Mouse (Mus musculus) G1E (cell line): Measurements from ENCODE around the gene Hoxb9. TPM values are rescaled to one million over a fixed set of nuclear protein-coding genes. Genes with fewer than 3 reads are reported as not detected.
A peak's percentile ranks its signal among the peaks of the same experiment; 100 is the strongest.

Experiments used
- ATAC-seq: 2 replicates; pipeline ENCODE4 v1.8.0; 2016; ENCODE audit warnings: mild to moderate bottlenecking; ENCODE audit not compliant: insufficient number of reproducible peaks, poor library complexity, low FRiP score, severe bottlenecking; ENCODE audit errors: extremely low read depth
- DNase-seq: peaks from one replicate; pipeline ENCODE4 v3.0.0; 2012; ENCODE audit warnings: low spot score
- H3K27me3 ChIP-seq: 2 replicates; pipeline ENCODE4 v1.6.1; 2012; ENCODE audit warnings: mild to moderate bottlenecking, low read length, inconsistent platforms; ENCODE audit not compliant: insufficient read depth
- H3K36me3 ChIP-seq: replicated peaks from 2 replicates; pipeline ENCODE3; 2012; ENCODE audit warnings: mild to moderate bottlenecking, inconsistent platforms
- H3K4me1 ChIP-seq: 2 replicates; pipeline ENCODE4 v1.6.1; 2012; ENCODE audit warnings: low read depth, low read length, inconsistent platforms, mixed read lengths; ENCODE audit not compliant: insufficient read depth
- H3K4me3 ChIP-seq: 2 replicates; pipeline ENCODE4 v1.5.1; 2012; ENCODE audit warnings: low read depth, mild to moderate bottlenecking, inconsistent platforms, low read length, moderate library complexity, mixed read lengths
- H3K9me3 ChIP-seq: replicated peaks from 2 replicates; pipeline ENCODE4 v1.6.1; 2012; ENCODE audit warnings: inconsistent platforms
- CTCF ChIP-seq: IDR thresholded peaks from 2 replicates; pipeline ENCODE4 v1.5.1; 2012; ENCODE audit warnings: low read depth, low read length, inconsistent platforms, mixed read lengths
- GATA1 ChIP-seq: IDR thresholded peaks from 2 replicates; pipeline ENCODE4 v1.6.1; 2012; ENCODE audit warnings: borderline replicate concordance, low read length, inconsistent platforms, mixed read lengths
- GATA2 ChIP-seq: IDR thresholded peaks from 2 replicates; pipeline ENCODE4 v1.6.1; 2012; ENCODE audit warnings: low read depth, low read length, inconsistent platforms, borderline replicate concordance
- POLR2AphosphoS5 ChIP-seq: IDR thresholded peaks from 2 replicates; pipeline ENCODE4 v1.6.1; 2012; ENCODE audit warnings: low read depth, low read length, inconsistent platforms; ENCODE audit not compliant: insufficient replicate concordance
- TAL1 ChIP-seq: conservative IDR thresholded peaks from 2 replicates; pipeline ENCODE4 v1.6.1; 2012; ENCODE audit warnings: low read depth, low read length, inconsistent platforms, mixed read lengths
- polyA plus RNA-seq: library from polyadenylated mRNA; stranded (reverse); fragments of >175 nt; gene quantifications from 2 replicates; pipeline ENCODE4 v1.2.3, GENCODE M21; 2012
- total RNA-seq, 2 experiments: library from RNA; stranded (forward) in 1 of 2; stranded (reverse) in 1 of 2; fragments of 200-1000 nt in 1 of 2; fragments of >200 nt in 1 of 2; fragmentation: Nextera tagmentation in 1 of 2; gene quantifications; 2 replicates each; pipeline ENCODE4 v1.2.3; 2014 to 2017

Hoxb9 gene
- total and polyA plus RNA-seq, 3 experiments, result not detected

- Histone ChIP-seq H3K4me1 (no peaks in the 10 kb centered on the region), H3K27me3 (peaks cover 41% of the 10 kb centered on the region), H3K4me3 (no peak overlapping the region), H3K36me3 (no peaks in the 10 kb centered on the region), H3K9me3 (no peaks in the 10 kb centered on the region)
- DNase-seq (no peak), ATAC-seq (no peak)
- TF ChIP-seq POLR2AphosphoS5, result no peak
- no peak for TF ChIP-seq CTCF
- TF ChIP-seq GATA1, result no peak
- no peak for TF ChIP-seq GATA2
- no peak for TF ChIP-seq TAL1
Measured at GRCm38 (mm10) chr11:96260310-96260970, 10.8 kb upstream of the Hoxb9 start.

DNA sequence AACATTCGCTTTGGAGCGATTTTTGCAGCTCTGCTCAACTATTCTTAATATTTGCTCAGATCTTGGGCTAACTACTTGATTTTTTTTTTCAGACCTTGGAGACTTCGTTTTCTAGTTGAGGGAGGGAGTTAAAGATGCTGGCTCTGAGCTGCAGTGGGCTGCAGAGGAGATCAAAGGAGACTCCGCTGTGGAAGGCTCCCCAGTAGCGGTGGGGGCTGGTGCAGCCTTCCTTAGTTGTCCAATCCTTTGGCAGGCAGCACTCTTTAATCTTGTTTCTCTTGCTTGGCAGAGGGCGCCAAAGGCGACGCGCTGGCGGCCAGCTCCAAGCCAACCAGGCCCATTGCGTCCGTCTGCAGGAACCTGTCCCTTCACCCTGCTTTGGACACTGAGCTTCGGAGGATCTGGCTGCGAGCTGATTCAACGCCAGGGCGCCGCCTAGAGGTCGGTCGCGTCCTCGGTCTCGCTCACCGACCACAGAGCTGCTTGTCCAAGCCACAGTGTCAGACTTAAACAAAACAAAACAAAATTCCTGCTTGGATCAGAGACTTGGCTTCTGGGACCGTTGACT, 9.8 kb upstream of the Hoxb9 start:
- peaks cover 40% of the 10 kb centered on the region for H3K27me3 ChIP-seq
- DNase-seq (peak; percentile 33), ATAC-seq (no peak)
- no peak overlapping the region for H3K4me3 ChIP-seq
- H3K9me3 ChIP-seq, result no peaks in the 10 kb centered on the region
- no peaks in the 10 kb centered on the region for H3K4me1 ChIP-seq
- H3K36me3 ChIP-seq, result no peaks in the 10 kb centered on the region
- TF ChIP-seq CTCF, result peak; percentile 52
- TF ChIP-seq TAL1, result no peak
- no peak for TF ChIP-seq POLR2AphosphoS5

DNA sequence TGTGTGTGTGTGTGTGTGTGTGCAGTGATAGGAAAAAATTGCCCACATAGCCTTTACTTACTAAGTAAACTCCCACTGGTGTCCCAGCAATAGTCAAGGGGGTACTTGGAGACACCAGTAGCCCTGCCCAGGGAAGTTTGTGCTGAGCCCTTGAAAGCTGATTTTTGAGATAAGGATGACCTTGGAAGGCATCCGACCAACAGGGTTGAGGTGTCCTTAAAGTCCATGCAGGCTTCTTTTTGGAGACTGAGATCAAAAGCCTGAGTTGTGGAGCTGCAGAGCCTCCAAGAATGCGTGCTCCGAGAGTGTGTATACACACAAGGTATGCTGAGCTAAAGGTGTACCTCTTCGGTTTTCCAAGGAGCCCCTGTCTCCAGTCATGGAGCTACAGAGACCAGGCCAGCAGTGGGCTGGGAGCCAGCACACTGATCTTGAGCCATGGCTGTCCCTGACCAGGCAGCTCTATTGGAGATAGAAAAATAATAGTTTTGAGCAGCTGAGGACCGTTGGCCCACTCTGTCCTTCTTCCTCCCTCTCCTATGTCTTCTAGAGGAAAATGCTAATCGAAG, 8.9 kb upstream of the Hoxb9 start:
- TF ChIP-seq TAL1, result no peak
- no peak for TF ChIP-seq GATA2
- no peak for TF ChIP-seq CTCF
- TF ChIP-seq POLR2AphosphoS5, result no peak
- TF ChIP-seq GATA1, result no peak
- no peaks in the 10 kb centered on the region for H3K36me3 ChIP-seq
- no peaks in the 10 kb centered on the region for H3K4me1 ChIP-seq
- DNase-seq (no peak), ATAC-seq (no peak)
- H3K9me3 ChIP-seq, result no peaks in the 10 kb centered on the region
- H3K4me3 ChIP-seq, result no peak overlapping the region
- H3K27me3 ChIP-seq, result peaks cover 42% of the 10 kb centered on the region

DNA sequence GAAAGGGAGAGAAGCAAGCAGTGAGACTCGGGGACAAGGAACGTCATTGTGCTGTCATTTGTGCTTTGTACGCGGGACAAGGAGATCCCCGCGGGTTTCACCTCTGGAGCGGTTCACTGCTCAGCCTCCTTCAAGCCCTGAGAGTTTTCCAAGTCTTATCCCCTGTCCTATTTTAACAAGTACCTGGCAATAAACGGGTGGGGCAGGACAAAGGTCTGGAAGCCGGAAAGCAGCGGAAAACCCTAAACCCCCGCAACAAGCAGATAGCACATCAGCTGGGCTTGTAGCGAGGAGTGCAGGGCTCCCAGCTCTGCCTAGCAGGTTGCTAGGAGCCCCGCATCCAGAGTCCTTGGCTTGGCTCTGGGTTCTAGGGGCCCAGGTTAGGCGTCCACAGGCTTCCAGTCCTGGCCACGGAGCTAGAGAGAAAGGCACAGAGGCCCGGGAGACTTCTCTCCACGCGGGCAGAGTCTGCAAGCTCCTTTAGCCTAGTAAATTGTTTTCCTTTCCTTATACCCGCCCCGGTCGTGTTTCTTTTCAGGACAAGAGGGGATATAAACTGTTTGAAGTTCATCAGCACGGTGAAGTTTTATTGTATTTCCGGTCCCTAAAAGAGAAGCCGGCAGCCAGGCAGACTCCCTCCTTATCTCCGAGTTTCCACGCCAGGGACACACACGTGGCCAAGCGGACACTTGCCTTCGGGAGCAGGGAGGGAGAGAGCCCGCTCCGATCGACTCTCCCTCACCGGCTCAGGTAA, 7.4 kb upstream of the Hoxb9 start:
- ATAC-seq (no peak), DNase-seq (no peak)
- Histone ChIP-seq H3K27me3 (peaks cover 41% of the 10 kb centered on the region), H3K4me3 (no peak overlapping the region), H3K36me3 (no peaks in the 10 kb centered on the region), H3K9me3 (no peaks in the 10 kb centered on the region), H3K4me1 (no peaks in the 10 kb centered on the region)
- TF ChIP-seq CTCF, result no peak
- no peak for TF ChIP-seq POLR2AphosphoS5
- TF ChIP-seq TAL1, result no peak
- no peak for TF ChIP-seq GATA1
- no peak for TF ChIP-seq GATA2

- no peaks in the 10 kb centered on the region for H3K36me3 ChIP-seq
- ATAC-seq (no peak), DNase-seq (no peak)
- H3K9me3 ChIP-seq, result no peaks in the 10 kb centered on the region
- H3K4me1 ChIP-seq, result no peaks in the 10 kb centered on the region
- no peak for TF ChIP-seq TAL1
- TF ChIP-seq POLR2AphosphoS5, result no peak
- no peak for TF ChIP-seq GATA2
- TF ChIP-seq GATA1, result no peak
- TF ChIP-seq CTCF, result no peak
- peaks cover 41% of the 10 kb centered on the region for H3K27me3 ChIP-seq
- no peak overlapping the region for H3K4me3 ChIP-seq
Measured at GRCm38 (mm10) chr11:96264390-96265020, 6.8 kb upstream of the Hoxb9 start.
